Mouse (Mus musculus) lung, adult 2 months (tissue): Measurements from ENCODE around the gene Ing3. TPM values are rescaled to one million over a fixed set of nuclear protein-coding genes. Genes with fewer than 3 reads are reported as not detected.

Experiments used
- DNase-seq: peaks from one replicate; pipeline ENCODE4 v3.0.0; 2022
- H3K4me1 ChIP-seq: fragments of 200-500 bp; 2 replicates; pipeline ENCODE4 v1.6.1; 2011; ENCODE audit warnings: low read length; ENCODE audit not compliant: control insufficient read depth, insufficient read depth
- H3K4me3 ChIP-seq: fragments of 200-500 bp; replicated peaks from 2 replicates; pipeline ENCODE3; 2011; ENCODE audit warnings: low read depth, mild to moderate bottlenecking, control low read depth, low read length; ENCODE audit errors: extremely low read depth
- CTCF ChIP-seq: fragments of 200-500 bp; IDR thresholded peaks from 2 replicates; pipeline ENCODE4 v1.5.1; 2011; ENCODE audit warnings: mild to moderate bottlenecking, low read length, control low read depth; ENCODE audit not compliant: insufficient read depth
- POLR2A ChIP-seq: fragments of 200-500 bp; IDR thresholded peaks from 2 replicates; pipeline ENCODE4 v1.6.1; 2011; ENCODE audit warnings: low read depth, mild to moderate bottlenecking, control low read depth, low read length, borderline replicate concordance; ENCODE audit errors: extremely low read depth
- WGBS: fragments of 180-500 bp; shearing (Covaris S2); methylation state at CpG from one replicate; pipeline ENCODE4 v1.1.7; 2018; 5-methylcytosine and 5-hydroxymethylcytosine counted together
- polyA plus RNA-seq: library from polyadenylated mRNA; depleted of rRNA; stranded (reverse); fragments of >200 nt; gene quantifications from 2 replicates; pipeline ENCODE4 v1.2.3, GENCODE M21; 2012; rRNA removed

Ing3 gene
- polyA plus RNA-seq: 6.5 and 7.5 TPM in 2 replicates

- Histone ChIP-seq H3K4me3 (peak within 1 kb of the TSS; percentile 99), H3K4me1 (peaks cover 4% of the 10 kb centered on the region; the same call in 1 of the 2 replicates)
- DNase-seq: peak; percentile 91
- WGBS: under 1% methylated on average over 35 of the region's 35 CpGs
- TF ChIP-seq CTCF (no peak), POLR2A (peak; percentile 41; the same call in 1 of the 2 replicates)
Observed at GRCm38 (mm10) chr6:21949226-21949731, at the start of gene Ing3. Ing3 (plus strand) TSS chr6:21949571.

DNA sequence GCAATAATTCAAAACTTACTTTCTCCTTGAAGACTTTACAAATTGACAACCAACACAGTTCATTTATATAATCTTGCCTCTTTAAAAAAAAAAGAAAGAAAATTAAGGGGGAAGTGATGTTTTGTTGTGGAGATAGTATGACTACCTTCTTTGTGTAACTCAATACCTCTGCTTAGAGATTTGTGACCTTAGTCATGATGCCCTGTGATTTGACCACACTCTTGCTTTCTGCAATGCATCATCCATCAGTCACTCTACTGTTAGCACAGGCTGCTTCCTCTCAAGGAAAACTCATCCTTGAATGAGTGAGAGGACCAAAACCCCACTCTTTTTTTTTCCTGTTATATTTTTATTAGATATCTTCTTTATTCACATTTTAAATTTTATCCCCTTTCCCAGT, 39.7 kb upstream of the Ing3 start:
- TF ChIP-seq CTCF (no peak), POLR2A (no peak)
- H3K4me1 ChIP-seq: no peaks in the 10 kb centered on the region
- H3K4me3 ChIP-seq: no peak overlapping the region
- no peak for DNase-seq

DNA sequence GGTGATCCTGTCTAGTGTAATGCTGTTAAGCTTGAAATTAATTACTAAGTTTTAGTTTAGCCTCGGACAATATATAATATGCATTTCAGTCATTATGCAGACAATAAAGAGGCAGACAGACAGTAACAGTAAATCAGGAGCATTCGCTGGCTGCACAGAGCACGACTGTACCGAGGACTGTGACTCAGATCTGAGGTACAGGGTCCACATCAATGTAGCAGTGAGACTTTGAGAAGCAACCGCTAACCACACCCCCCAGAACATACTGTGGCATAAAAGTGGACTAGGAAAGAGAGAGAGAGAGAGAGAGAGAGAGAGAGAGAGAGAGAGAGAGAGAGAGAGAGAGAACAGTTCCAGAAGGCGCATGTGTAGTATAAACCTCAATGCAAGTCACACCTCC, 38.6 kb upstream of the Ing3 start:
- WGBS: 86% methylated on average over 6 of the region's 6 CpGs
- H3K4me3 ChIP-seq: no peak overlapping the region
- TF ChIP-seq CTCF: no peak
- TF ChIP-seq POLR2A: no peak

DNA sequence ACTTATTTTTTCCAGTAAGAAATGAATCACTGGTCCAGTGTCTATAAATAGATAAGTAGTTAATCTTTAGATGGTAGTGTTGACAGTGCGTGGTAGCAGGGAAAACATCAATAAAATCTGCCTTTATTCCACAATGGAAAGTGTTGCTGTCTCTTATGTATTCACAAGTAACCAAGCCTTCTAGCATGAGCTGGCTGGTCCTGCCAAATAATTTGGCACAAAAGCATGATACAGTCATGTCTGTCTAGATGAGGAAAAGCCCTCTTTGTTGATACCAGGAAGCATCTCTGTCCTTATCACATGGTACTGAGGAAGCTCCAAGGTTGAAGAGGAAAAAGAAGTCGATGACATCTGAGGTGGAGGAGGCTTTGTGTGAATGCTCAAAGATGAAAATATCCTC, 32.8 kb upstream of the Ing3 start:
- Histone ChIP-seq H3K4me1 (no peaks in the 10 kb centered on the region), H3K4me3 (no peak overlapping the region)
- TF ChIP-seq CTCF: no peak
- TF ChIP-seq POLR2A: no peak
- WGBS: 75% methylated on average over 2 of the region's 2 CpGs
- DNase-seq: no peak

More for the DNA sequence above, 38.6 kb upstream of the Ing3 start:
- DNase-seq: no peak
- no peaks in the 10 kb centered on the region for H3K4me1 ChIP-seq

DNA sequence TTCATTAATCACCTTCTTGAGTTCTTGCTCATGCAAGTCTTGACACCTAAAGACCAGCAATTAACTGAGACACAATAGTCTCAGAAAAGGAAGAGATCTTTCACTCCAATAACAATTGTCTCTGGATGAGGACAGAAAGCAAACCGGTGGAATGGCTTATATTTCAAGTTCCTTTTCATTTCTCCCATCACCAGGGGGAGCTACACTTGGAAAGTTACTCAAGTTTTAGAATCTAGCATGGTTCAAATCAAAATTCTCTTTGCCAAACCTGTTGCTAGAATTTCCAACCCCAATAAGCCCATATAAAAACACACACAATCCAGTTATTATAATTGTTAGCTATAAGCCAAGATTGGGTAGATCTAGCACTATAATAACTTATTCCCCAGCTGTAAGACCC, 25.2 kb upstream of the Ing3 start:
- no peak for DNase-seq
- Histone ChIP-seq H3K4me1 (no peaks in the 10 kb centered on the region), H3K4me3 (no peak overlapping the region)
- WGBS: 11% methylated on average over 1 of the region's 1 CpGs
- TF ChIP-seq CTCF (no peak), POLR2A (no peak)

GRCm38 (mm10) chr6:21937981-21938635, 11.3 kb upstream of the Ing3 start:
- H3K4me3 ChIP-seq: no peak overlapping the region
- 71% methylated on average over 4 of the region's 4 CpGs for WGBS
- H3K4me1 ChIP-seq: no peaks in the 10 kb centered on the region
- no peak for DNase-seq
- TF ChIP-seq CTCF: no peak
- TF ChIP-seq POLR2A: no peak

- Histone ChIP-seq H3K4me1 (peaks cover 4% of the 10 kb centered on the region; the same call in 1 of the 2 replicates), H3K4me3 (peak overlapping the region; percentile 99)
- TF ChIP-seq POLR2A: peak; percentile 68; the same call in 1 of the 2 replicates
- no peak for TF ChIP-seq CTCF
- under 1% methylated on average over 66 of the region's 68 CpGs for WGBS
- DNase-seq: peak; percentile 96
Observed at GRCm38 (mm10) chr6:21949771-21950448, 539 bp downstream of the Ing3 start.

DNA sequence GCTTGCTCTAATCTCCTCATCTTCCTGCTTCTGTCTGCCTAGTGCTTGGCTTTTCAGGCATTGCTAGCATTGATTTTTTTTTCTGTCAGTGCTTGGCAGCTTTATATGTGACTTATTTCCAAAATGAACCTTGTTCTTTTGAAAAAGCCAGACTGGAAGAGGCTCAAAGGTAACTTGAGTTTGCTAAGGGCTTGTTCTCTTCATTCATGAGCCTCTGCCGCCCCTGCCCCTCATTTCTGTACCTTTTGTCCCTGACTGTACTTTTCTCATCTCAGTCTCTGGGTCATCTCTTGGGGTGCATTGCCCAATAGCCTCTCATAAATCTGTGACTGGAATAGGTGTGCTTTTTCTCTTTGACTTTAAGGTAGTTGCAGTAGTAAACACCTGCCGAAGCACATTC, 1.3 kb downstream of the Ing3 start:
- TF ChIP-seq CTCF (no peak), POLR2A (no peak)
- 67% methylated on average over 2 of the region's 2 CpGs for WGBS
- Histone ChIP-seq H3K4me1 (peaks cover 4% of the 10 kb centered on the region; the same call in 1 of the 2 replicates), H3K4me3 (no peak overlapping the region)
- DNase-seq: no peak

DNA sequence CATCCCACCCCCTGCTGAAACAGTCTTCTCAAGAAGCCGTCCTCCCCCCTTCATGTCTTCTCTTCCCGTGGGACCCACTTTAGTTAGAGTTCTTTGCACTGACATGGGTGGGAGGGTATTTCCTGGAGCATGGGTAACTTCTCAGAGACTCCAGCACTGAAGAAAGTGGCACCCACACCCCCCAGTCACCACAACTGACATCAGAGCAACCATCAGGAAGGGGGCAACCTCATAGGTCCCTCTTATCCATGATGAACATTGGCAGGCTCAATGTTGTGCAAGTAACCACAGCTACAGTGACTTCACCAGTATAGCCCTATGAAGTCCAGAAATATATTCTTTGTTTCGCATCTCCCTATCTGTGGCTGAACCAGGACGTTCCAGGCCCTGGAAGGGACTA, 6.1 kb downstream of the Ing3 start:
- DNase-seq: no peak
- TF ChIP-seq CTCF: no peak
- no peak for TF ChIP-seq POLR2A
- WGBS: 76% methylated on average over 4 of the region's 4 CpGs
- no peak overlapping the region for H3K4me3 ChIP-seq
- peaks cover 3% of the 10 kb centered on the region; the same call in 1 of the 2 replicates for H3K4me1 ChIP-seq

- no peak for DNase-seq
- WGBS: 63% methylated on average over 4 of the region's 4 CpGs
- TF ChIP-seq POLR2A (no peak), CTCF (no peak)
- Histone ChIP-seq H3K4me3 (no peak overlapping the region), H3K4me1 (no peaks in the 10 kb centered on the region)
Observed at GRCm38 (mm10) chr6:21958922-21959321, 9.6 kb downstream of the Ing3 start.
